Mouse (Mus musculus): ENCODE data around the gene Ube2d2b.

DNA sequence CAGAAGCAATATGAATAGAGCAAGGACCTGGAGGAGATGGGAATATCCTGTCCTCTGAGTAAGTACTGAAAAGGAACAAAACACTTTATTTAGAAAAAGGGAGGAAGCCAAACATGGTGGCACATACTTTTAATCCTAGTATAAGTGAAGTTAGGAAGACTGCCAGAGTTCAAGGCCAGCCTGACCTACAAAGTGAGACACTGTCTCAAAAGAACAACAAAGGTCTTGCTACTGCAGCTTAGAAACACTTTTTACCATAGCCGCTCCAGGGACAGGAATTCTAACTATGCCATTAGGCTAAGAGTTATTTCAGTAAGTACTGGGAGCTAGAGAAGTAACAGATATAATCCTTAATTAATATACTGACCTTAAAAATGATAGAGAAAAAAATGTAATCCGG is 15.2 kb upstream of the Ube2d2b start:
- TF ChIP-seq CTCF (IDR thresholded peaks at IDR 0.05; ENCODE audit: insufficient read depth, low read length) (no peak), POLR2A (IDR thresholded peaks at IDR 0.05; ENCODE audit: borderline replicate concordance, extremely low read depth, low read depth, low read length) (no peak)
